Mouse (Mus musculus): ENCODE measurements at regions not wholly inside any gene's neighbourhood (a gene's known extent, or its start where the extent isn't known, plus 50 kb on each side); places are given as distances from the start of the nearest gene placed in this dataset.

DNA sequence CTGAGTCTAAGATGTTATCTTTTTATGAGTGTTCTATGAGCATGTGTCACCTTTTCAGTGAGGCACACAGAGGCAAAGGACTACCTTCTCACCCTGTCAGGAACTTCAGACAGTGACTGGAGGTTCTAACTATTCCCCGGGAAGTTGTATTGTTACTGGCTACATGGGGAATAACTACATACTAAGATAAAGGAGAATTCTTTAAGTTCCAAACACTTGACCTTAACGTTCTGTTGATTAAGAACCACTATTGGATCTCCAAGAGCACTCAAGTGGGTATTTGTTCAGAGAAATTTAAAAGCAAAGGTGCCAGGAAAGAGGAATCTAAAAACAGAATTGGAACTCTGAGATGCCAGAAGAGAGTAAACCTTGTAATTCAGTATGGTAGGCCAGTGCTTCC is 139.5 kb upstream of the Nrp1 start:
- DNase-seq (ENCODE audit: low read depth, low spot score): no peak

DNA sequence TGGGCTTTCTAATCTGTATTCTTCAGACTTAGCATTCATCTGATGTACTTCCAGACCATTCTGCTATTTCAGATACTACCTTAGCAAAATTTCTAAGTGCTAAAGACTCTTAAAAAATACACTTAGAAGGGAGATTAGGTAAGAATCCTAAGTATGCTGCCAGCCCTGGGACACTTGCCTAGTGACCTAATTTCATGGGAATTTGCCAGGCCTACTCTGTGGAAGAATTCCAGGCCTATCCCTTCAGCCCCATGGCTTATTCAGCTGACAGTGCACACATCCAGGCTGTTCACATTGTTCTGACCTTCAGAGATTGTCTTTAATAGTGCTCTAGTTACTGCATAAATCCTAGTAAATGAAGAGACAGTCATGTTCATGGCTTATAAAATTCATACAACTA is 138.9 kb upstream of the Nrp1 start:
- no peak for DNase-seq (ENCODE audit: low read depth, low spot score)

DNA sequence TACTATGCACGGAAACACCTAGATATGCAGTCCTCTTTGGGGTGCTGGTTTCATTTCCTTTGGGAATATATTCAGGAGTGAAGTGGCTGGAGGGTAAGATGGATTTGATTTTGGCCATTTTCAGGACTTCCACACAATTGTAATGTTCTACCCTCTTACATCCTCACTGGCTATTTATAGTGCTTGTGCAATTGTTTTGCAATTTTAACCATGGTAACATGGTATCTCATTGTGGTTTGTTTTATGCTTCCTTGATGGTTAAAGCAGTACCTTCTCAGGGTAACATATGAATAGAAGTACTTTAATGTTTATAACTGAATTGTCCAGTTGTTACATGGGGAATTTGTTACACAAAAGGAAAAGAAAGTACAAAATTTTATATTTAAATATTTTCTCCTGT is 135.3 kb upstream of the Nrp1 start:
- no peak for DNase-seq (ENCODE audit: low read depth, low spot score)

DNA sequence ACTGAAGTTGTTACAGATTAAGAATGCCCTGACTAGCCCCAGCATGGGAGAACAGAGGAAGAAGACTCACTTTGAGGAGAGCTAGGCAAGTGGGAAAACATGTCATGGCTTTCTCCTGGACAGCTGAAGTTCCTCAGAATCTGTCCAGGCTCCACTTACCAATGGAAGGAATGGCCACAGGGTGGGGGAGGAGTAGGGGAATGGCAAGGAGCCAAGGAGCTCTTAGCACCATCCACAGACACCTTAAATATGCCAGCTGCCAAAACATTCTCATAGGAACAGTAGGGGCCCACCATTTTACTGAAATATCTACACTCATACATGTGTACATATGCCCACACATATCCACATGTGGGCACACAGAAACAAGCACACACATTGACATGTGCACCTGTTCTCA is 134.9 kb upstream of the Nrp1 start:
- DNase-seq (ENCODE audit: low read depth, low spot score): no peak

DNA sequence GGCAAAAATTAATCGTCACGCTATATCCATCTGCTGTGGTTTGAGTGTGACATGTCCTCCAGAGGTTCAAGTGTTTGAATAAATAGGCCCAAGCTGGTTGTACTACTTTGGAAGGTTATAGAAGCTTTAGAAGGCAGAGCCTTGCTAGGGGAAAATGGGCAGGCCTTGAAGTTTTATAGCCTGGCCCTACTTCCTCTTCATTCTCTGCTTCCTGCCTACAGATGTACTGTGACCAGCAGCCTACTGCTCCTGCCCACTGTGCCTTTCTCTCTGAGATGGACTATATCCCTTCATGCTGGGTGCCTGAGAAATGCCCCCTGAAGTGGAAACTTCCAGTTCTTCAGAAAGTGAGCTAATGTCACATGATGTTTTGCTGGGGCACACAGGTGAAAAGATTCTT is 133.3 kb upstream of the Nrp1 start:
- no peak for DNase-seq (ENCODE audit: low read depth, low spot score)

- DNase-seq (ENCODE audit: low read depth, low spot score): no peak
Observed at GRCm38 (mm10) chr8:128235071-128235470, 123.3 kb upstream of the Nrp1 start.

DNA sequence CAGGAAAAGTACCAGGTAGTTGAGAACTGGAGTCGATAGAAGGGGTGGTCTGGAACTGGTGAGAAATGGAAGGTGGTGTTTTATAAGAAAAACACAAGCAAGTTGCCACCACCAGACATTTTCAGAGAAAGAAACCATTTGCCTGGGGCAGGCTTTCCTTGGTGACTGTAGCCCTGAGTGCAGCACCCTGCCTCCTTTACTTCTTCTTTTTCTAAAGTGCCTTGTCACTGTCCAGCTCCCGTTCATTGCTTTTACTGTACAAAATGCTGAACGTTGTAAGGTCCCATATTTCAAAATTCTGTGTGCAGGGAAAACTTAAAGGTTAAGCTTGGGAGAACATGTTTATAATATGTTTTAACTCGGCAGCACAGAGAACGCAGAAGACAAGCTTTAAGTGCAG is 122.9 kb upstream of the Nrp1 start:
- DNase-seq (ENCODE audit: low read depth, low spot score): no peak

DNA sequence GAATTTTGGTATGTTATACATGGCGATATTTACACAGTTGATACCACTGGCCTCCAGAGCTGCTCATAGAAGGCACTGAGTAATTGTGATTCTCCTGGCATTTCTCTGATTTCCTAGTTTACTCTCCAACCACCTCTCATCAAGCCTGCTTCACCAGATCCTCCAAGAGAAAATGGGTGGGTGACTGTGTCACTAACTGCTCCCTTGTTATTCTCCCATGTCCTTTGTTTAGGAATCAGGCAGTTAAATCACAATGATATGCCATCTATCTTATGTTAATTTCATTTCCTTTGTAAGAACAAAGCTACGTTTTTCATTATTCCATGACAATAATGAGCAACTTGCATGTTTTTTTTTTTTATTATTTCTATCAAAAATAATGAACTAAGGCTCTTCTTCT is 122.3 kb upstream of the Nrp1 start:
- DNase-seq (ENCODE audit: low read depth, low spot score): no peak

- DNase-seq (ENCODE audit: low read depth, low spot score): no peak
Observed at GRCm38 (mm10) chr8:128238948-128239347, 119.5 kb upstream of the Nrp1 start.

DNA sequence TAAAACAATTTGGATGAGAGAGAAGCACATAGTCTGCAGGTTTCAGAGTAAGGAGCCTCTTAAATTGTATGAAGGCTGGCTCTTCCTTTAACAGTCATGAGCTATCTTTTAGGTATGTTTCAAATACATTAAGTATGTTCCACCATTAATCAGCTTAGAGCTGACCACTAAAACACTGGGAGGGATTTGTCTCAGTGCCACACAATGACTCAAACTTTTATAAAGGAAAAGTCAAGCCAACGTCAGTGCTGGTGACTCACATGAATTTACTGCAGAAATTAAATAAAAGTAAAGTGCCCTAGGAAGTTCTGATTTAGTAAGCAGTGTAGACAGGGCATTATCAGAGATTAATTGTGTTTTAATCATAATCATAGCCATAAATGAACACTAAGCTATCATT is 118.6 kb upstream of the Nrp1 start:
- DNase-seq (ENCODE audit: low read depth, low spot score): no peak

DNA sequence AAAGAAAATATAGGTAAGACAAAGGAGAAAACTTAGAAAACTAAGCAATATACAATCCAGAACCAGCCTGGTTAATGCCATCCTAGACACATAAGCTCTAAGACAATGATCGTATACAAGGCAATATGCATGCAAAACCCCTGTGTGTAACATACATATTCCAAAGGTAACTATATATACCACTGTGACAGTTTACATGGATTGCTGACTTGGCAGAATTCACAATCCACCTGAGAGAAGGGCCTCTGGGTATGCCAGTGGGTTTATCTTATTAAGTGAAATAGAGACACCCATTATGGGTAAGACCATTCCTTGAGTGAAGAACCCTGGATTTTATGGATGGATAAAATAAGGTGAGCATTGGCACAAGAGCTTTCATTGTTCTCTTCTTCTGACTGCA is 117.2 kb upstream of the Nrp1 start:
- DNase-seq (ENCODE audit: low read depth, low spot score): no peak

DNA sequence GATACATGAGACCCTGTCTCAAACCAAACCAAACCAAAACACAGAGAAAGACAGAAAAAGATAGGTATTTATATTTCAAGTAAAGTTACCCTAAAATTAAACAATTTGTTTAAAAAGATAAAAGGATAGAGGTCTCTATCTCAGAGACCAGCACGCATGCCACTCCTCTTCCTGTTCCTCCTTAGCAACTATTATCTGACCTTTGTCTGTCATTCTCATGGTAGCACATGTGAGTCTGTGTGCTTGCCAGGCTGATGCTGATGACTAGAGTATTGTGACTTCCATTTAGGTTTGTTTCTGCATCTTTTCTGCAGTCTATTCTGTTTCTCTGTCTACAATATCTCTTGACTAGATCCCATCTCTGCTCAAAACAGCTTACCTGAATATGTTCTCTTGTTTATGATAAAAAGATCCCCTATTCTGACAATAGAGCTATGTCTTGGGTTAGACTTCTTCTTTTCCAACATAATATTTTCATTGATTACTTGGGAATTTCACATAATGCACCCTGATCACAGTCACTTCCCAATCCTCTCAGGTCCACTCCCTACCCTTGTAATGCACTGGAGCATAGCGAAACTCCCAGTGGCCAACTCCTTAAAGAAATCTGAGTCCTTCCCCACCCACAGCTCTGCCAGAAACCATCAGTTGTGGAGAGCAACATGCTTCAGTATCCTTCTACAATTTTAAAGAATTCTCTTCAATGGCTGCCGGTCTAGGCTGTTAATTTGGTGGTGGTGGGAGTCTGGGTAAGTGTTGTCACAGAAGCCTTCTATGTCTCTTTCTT is 115.7 kb upstream of the Nrp1 start:
- no peak for DNase-seq (ENCODE audit: low read depth, low spot score)

- no peak for DNase-seq (ENCODE audit: low read depth, low spot score)
Observed at GRCm38 (mm10) chr8:128251723-128252122, 106.7 kb upstream of the Nrp1 start.

DNA sequence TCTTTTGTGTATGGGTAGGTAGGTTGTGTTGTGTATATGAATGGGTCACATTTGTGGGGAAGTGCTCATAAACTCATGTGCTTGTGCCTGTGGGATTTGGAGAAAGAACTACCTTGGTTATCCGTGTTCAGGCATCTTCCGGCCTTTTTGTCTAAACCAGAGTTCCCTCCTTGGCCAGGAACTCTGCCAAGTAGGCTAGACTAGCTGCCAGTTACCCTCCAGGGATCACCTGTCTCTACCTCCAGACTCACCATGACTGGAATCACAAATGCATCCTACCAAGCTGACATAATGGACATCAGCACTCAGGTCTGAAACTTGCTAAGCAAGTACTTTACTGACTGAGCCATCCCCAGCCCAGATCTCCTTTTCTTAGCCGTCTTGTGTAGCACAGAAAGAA is 97.6 kb upstream of the Nrp1 start:
- DNase-seq (ENCODE audit: low read depth, low spot score): no peak

GRCm38 (mm10) chr8:128261367-128261766 is 97.0 kb upstream of the Nrp1 start:
- no peak for DNase-seq (ENCODE audit: low read depth, low spot score)

DNA sequence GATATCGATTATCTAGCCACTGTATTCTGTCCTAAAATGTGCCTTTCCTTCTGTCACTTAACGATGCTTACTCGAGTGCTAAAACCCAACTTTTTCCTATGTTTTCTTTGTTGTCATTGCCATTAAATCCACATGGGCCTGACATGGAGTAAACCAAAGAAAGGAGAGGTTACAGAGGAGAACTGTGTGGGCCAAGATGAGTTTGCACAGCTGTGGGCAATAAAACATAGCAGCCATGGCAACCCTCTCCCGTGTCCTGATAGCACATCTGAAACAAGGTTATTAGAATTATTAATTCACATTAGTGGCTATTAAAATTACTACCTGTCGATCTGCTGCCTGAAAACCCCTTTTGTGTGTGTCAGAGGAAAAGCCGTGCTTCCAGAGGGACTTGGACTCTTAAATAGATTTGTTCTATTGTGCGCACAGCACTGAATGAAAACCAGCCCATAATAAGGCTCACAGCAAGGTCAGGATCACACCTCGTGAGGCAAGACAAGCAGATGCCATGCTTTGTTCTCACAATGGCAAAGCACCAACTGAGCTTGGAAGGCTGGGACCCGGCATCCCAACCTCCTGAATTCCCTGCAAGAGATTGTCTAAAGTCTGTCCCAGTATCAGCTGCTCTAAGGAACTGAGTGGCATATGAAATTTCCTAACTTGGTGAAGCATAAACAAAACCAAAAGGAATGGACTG is 95.0 kb upstream of the Nrp1 start:
- no peak for DNase-seq (ENCODE audit: low read depth, low spot score)

DNA sequence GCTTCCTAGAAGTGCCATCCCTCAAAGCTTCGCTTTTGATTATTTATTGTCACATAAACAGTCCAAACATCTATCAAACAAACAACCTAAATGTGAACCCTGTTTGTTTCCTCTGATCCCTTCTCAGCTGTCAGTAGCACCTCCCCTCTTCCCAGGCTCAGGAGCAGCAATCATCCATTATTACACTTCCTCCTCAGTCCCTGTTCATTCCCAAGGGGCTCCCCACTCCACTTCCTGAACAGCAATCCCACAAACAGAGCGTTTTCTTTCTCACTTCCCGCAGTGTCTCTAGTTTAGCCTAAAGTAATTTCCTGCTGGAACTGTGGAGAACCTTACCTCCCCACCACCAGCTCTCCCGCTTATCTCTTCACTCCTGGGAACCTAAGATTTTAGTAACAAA is 91.1 kb upstream of the Nrp1 start:
- DNase-seq (ENCODE audit: low read depth, low spot score): no peak

DNA sequence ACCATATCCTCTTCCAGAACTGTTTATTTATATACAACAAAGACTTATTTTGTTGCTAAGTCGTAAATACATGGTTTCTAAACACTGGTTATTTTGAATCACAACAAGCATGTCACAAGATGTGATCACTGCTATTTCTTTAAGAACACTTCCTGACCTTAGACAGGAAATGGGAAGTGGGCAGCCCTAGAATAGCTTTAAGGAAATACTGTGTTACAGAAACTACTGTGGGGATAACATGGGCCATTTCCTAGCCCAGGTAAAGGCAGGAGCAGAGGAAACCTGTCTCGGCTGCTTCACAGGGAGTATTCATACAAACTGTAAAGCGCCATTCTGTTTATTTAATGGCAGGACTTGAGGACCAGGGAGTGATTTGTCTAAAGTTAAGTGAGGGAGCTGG is 90.4 kb upstream of the Nrp1 start:
- no peak for DNase-seq (ENCODE audit: low read depth, low spot score)

- no peak for DNase-seq (ENCODE audit: low read depth, low spot score)
Observed at GRCm38 (mm10) chr8:128269546-128269945, 88.9 kb upstream of the Nrp1 start.

DNA sequence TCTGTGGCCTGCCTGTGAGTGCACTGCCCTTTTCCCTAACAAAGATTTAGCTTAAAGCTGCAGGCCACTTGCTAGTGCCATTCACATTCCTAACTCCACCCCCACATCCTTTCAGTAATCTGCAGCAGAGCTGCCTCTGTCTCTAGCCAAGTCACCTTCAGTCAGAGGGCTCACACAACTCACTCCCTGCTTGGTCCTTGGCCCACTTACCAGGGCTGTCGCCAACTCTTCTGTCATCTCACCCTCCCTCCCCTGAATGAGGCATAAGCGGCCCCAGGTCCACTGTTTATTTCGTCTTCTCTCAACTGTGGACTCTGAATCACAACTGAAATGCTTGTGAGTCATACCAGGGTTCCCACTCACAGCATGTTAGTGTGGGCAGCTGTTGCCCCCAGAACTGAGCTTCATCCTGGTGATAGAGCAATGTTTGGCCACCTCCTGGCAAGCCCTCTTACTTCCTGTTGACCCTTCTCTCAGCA is 85.5 kb upstream of the Nrp1 start:
- no peak for DNase-seq (ENCODE audit: low read depth, low spot score)

GRCm38 (mm10) chr8:128276475-128276874 is 81.9 kb upstream of the Nrp1 start:
- DNase-seq (ENCODE audit: low read depth, low spot score): no peak

DNA sequence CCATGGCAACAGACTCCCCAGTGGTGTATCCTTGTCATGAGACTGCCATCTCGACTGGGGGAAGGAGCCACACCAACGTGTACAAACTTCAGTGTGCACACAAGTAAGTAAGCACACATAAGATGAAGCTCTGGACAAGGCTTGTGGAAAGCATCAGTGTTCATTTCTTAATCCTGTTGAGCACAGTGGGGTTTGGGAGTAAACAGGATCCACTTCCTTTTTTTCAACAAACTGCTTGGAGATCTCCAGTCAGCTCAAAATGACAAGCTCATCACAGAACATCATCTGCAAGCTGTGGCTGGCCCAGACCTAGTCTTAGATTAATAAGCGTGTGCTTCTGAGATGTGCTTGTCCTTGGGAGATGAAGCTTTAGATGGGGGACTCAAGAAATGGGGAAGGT is 75.6 kb upstream of the Nrp1 start:
- no peak for DNase-seq (ENCODE audit: low read depth, low spot score)

- DNase-seq (ENCODE audit: low read depth, low spot score): no peak
Observed at GRCm38 (mm10) chr8:128283365-128283764, 75.0 kb upstream of the Nrp1 start.
